Mouse (Mus musculus): Measurements from ENCODE around the gene Vmn2r-ps130.
"Not testable (repeated sequence)": the region's sequence is repeated elsewhere in the genome, so short reads cannot be mapped to it uniquely, and the experiment has no call there.

Vmn2r-ps130 gene

DNA sequence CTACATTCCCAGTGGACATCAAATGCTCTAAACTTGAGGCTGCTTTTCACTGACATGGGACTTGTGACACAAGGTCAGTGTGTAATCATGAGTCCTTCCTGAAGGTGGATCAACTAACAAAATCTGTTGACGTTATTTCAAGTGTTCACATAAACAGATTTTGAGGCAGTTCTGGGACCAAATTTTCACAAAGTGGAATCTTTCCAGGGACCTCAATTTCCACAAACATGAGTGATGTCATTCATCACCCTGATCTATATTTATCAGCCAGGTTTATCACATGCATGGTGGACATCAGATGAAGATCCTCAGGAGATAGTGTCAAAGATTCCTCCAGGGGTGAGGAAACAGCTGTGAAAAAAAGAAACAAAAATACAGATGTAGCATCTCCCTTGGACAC is at the start of gene Vmn2r-ps130:
Gene Vmn2r-ps130 (plus strand): TSS at position 301 of the 400 bp plus-strand sequence.
- not testable (repeated sequence) for DNase-seq (ENCODE audit: low spot score)

All from MN1 (cell line).